Mouse (Mus musculus) brain, adult 2 months (tissue): ENCODE data around the gene Camta1.
A peak's percentile ranks its signal among the peaks of the same experiment; 100 is the strongest.

Experiments used
- DNase-seq: peaks from one replicate; pipeline ENCODE4 v3.0.0; 2011; ENCODE audit warnings: low read depth, low spot score

Camta1 gene

DNA sequence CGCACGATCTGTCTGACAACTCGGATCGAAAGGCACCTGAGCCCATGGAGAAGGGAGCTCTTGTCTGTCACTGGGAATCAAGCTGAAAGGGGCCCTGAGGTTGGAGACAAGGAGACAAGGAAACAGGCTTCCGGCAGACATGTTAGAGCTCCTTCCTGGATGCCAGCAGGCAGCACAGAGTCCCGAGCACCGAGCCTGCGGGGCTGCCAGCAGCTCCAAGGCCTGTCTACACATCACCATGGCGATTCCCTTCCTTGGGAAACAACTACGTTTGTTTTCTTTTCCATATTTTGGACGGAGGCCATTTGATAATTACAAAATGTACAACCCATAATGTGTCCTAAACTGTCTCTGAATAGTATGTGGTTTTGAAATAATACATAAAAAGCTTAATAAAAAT, 122.8 kb downstream of the Camta1 start:
- DNase-seq: no peak

DNA sequence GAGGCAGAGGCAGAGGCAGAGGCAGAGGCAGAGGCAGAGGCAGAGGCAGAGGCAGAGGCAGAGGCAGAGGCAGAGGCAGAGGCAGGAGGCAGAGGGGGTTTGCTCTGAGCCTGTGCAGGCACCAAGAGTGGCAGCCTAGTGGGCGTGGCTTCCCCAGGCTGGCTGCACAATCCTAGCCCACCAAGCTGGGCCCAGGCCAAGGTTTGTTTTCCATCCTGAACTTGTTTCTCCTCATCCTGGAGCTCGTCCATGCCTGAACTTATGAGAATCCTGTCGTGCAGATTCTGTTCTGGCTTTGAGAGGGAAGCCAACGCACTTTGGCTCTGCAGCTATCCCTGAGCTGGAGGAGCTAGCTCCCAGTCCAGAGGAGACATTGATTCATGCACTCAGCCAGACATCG, 123.4 kb downstream of the Camta1 start:
- peak; percentile 44 for DNase-seq

DNA sequence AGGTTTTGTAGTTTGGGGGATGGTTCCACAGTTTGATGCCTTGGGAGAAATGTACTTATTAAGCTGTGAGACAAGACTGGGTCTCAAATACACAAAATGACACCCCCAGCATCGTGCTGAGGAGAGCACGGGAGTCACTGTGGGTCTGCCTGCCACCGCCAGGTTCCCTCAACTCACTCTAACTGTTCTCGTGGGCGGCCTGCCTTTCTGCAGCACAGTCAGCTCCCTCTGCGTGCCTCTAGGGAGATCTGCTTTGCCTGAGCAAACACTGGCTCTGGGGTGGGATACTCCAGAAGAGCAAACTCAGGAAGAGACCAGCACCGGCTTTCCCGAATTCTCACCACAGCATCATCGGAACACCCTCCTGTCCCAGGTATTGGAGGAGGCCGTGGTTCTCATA, 129.0 kb downstream of the Camta1 start:
- DNase-seq: peak; percentile 70

DNA sequence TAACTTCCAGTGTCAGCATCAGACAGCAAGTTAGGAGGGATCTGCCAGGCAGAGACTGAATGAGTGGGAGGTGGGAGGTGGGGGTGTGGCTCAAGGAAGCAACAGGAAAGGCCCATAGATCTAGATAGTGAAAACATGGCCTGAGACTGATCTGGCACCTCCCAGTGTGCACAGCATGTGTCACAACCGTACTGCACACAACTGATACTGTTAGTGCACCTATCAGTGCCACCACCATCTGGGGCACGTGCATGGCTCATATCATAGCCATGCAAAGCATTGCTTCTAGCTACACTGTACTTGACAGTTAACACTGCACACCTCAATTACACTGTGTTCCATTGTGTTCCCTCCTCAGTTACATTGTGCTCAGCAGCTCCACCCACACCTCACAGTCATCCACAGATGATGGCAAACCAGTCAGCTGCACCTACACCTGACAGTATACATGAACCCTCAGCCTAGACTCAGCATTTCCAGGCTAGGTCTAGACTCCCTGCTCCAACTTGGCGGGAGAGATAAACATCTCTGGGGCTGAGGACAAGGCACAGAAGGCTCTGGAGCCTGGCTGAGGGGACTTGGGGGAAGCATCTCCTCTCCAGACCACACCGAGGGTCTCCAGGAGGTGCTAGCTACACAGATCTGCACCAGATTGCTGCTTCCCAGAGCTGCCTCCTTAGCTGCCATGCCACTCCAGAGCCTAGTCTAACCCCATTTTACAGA, 131.5 kb downstream of the Camta1 start:
- peak; percentile 73 for DNase-seq

DNA sequence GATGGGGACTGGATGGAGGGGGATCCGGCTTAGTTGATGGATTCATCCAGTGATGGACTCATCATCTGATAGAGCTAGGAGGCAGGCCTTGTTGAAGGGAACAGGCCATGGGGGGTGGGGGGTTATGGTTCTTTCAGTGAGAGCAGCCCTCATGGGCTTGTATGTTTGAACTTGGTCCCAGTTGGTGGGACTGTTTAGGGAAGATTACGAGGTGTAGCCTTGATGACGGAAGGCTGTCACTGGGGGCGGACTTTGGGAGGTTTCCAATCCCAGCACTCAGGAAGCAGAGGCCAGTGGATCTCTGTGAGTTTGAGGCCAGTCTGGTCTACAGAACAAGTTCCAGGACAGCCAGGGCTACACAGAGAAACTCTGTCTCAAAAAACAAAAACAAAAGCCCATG, 132.6 kb downstream of the Camta1 start:
- no peak for DNase-seq

DNA sequence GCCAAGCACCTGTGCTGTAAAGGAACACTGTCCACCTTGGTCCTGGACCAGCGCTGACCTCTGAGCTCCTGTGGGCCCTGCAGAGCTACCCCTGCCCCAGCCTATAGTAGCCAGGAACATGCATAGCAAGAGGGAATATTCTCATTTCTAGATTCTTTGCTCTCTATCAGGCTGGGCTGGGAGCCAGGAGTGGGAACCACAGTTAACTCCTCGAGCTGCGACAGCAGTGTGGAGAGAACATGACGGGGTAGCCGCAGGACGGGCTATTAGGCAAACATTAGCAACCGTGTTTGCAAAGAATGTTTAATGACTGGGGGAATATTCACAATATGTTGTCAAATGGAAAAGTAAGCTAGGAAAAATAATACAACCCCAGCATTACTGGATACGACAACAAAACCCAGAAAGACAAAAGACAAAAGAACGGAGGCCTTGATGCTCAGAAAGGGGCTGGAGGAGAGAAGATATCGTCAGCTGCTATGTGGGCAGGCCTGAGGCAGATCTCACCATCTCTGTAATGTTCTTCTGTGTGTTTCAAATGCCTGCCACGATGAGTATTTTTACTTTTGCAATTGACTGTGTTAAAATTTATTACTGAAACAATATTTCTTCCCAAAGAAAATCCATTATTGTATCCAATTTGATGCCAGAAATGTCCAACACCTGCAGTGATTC, 133.1 kb downstream of the Camta1 start:
- DNase-seq: peak; percentile 55

DNA sequence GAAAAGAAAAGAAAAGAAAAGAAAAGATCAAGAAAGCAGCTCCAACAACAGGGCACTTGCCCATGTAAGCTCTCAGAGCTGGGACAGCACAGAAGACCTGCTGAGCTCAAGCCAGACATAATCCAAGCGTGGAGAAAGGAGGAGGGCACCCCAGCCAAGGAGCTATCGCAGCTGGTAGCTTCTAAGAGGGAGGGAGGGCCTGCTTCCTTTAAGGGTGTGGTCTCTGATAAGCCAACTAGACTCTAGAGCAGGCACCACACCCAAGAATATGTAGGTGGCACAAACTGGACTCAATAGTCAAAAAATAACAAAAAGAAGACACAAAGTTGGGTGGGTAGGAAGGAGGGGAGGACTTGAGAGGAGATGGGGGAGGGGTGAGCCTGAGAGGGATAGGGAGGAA, 135.3 kb downstream of the Camta1 start:
- no peak for DNase-seq

DNA sequence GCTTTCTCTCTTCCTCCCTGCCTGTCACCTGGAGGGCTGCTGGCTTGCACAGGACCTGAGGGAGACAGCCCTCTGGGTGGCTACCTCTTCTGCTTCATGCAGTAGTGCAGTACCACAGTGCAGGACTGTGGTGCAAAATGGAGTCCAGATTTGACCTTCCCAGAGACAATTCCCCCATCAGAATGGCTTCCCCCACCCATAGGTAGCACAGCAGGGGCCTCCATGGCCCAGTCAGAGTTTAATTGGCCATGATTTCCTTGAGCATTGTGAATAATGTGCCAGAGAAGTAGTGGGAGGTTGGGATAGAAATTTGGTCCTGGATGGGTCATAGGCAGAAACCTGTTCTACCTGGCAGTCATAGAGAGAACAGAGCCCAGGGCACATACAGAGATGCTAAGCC, 136.8 kb downstream of the Camta1 start:
- no peak for DNase-seq

DNA sequence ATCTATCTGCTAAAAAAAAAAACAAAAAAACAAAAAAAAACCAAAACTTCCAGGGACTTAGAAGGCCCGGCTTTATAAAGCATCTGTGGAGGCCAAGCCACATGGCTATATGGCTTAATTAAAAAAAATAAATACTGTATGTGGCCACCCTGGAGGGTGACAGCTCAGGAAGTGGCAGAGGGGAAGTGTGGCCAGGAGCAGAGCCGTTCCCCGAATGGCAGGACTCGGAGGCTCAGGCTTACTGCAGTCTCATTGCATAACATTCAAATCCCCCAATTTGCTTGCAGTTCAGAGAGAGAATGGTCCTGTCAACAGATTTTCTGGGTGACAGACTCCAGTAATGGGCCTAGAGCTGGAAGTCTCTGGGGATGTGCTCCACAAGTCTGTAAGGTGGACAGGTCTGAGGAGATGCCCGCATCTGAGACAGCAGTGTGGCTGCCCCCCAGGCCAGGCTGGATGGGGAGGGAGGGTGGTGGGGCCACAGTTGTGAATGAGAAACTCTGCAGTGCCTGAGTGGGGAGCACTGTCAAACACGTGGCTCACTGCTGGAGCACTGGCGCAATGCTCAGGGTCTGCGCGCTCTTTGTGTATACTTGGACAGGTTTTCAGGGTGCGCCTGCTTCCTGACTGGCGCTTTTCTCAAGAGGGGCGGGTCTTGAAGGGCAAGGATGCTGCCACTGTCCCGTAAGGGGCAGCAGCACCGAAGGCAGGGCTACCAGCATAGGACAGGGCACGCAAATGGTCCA, 140.8 kb downstream of the Camta1 start:
- DNase-seq: peak; percentile 39

DNA sequence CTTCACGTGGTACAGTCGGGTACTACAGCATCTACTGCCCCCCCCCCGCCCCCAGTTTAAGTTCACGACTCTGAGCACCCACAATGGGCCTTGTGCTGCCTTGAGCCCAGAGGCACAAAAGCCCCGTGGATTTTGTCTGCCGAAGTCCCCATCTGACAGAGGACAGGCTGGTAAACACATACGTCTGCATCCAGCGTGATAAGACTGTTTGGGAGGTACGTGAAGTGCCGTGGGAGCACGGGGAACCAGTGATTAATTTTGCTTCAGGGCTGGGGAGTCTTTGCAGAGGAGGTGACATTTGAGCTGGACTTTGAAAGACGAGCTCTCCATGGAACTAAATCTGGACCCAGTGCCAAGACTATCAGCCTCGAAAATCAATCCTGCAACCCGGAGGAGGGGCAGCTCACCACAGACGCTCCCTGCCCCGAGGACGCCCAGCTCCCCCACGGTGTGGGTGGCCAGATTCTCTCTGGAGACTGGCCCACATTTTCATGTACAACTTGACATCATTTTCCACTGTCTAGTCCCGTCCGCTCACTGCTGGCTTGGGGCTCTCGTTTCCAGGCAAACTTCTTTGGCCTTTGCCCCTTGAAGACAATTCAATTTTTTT, 142.7 kb downstream of the Camta1 start:
- no peak for DNase-seq

DNA sequence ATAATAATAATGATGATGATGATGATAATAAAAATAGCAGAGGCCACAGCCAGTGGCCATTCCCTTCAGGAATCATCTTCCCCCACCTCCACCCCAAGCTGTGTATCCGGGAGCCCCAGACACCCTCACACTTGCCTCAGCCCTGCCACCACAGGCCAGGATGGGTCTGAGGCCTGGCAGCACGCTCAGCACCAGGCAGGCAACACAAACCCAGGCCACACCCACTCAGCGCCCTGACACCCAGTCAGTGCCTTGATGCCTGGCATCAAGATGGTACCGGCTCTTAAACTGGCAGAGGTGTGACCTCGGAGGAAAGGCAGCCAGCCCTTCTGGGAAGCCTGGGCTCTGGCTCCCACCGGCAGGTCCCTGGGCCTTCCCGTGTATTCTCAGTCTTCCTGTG, 143.8 kb downstream of the Camta1 start:
- no peak for DNase-seq

DNA sequence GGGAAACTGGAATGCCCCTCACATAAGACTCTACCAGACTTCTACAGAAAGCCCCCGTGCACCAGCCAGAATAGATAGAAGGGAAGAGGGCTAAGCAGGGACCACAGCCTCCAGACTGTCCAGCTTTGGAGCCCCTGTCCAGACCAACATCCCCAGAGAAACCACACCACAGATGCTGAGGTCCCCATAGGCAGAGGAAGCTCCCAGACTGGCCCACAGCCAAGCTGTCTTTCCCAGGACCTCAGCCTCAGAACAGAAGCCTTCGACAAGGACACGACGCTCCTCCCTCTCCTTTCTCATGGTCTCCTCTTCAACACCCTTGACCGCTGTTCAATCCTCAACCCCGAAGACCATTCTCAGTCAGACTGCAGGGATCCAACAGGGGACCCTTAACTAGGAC, 148.0 kb downstream of the Camta1 start:
- DNase-seq: no peak

DNA sequence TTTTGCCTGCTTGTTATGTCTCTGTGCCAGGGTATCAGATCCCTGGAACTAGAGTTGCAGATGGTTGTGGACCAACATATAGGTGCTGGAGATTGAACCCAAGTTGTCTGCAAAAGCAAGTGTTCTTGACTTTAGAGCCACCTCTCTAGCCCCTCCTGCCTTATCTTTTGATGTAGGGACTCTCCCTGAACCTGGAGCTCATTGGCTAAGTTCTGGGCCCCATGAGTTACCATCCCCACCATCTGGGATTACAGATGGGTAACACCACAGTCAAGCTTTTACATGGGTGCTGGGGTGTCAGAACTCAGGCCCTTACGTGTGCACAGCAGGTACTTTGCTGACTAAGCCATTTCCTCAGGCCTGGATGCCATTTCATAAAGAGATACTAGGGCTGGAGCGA, 150.3 kb downstream of the Camta1 start:
- DNase-seq: no peak

DNA sequence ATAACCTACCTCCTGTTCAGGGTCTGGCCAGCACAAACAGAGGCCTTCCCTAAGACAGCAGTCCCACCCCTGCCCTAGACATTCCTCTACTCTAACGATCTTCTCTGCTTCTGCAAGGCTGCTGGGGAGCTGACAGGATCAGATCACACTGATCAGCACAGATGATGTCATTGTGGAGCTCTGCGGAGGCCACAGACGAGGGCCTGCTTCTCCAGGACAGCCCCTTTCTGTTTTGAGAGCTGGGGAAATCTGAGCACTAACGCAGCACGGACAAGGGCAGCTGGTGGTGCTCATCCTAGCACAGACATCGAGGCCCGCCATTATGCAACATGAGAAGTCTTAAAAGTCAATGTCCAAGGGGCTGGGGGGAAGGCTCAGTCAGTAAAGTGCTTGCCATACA, 151.2 kb downstream of the Camta1 start:
- DNase-seq: no peak

DNA sequence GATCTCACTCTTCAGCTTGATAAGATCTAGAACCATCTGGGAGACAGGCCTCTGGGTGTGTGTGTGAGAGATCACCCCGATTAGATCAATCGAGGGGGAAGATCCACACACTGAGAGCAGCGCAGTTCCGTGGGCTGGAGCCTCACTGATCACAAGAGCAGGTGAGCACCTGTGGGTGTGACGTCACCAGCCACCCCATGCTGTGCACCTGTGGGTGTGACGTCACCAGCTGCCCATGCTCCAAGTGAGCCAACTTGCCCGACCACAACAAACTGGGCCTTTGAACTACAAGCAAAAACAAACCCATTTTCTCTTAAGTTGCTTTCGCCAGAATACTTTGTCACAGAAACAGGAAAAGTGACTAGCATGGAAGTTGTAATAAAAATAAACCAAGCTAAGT, 152.4 kb downstream of the Camta1 start:
- no peak for DNase-seq

DNA sequence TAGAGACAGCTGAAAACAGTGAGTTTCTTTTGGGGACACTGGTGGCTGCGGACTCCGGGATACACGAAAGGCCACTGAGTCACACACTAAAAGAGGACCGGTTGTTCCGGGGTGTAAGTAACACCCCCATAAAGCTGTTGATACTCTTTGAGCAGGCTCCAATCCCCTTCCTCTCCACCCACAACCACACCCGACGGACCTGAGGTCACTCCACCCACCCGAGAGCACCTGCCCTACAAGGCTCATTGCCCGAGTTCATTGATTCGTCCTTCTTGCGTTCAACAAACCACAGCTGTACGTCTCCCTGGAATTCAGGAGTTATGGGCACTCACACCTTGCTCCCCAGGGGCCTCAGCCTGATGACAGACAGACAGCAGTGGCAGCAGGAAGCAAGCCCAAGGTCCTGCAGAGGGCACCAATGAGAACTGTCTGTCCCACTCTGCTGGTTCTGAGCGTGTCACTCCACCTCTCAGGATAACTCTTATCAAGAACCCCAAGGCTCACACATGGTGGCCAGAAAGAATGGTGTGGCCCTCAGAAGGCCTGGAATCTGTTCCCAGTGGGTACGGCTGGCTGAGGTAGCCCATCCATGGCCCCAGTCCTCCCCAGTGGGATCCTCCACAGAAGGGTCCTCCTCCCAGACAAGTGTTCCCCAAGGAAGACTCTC, 158.5 kb downstream of the Camta1 start:
- no peak for DNase-seq

DNA sequence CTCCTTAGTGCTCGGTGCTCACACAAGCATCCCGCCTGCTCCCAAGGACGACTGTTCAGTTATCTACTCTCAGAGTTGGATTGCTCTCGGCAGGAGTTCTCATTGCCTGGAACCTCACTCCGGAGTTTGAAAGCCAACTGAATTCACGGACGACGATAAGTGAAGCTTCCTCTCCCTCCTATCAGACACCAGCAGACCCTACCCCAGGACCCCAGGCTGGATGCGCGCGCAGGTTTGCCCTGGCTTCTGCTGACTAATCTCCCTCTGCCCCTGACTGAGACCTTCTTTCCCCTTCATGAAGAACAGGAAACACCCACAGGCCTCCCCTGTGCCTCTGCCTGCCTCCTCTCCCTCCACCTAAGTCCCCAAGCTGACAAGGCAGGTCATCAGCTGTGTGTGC, 159.2 kb downstream of the Camta1 start:
- no peak for DNase-seq

DNA sequence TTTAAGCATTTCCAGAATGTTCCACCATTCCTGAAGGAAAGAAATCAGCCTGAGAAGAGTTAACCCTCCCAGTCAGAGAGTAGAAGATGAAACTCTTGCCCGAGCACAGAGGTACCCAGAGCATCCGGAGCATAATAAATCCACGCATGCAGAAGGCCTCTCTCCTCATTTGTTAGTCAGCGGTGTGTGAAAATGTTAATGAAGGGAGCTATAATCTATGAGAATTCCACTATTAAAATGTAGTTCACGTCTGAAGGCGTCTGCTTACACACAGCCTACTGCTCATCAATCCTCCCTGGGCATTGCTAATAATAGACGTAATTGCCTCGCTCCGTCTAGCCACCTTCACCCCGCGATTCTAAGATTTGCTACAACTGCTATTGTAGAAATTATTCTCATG, 165.7 kb downstream of the Camta1 start:
- no peak for DNase-seq

DNA sequence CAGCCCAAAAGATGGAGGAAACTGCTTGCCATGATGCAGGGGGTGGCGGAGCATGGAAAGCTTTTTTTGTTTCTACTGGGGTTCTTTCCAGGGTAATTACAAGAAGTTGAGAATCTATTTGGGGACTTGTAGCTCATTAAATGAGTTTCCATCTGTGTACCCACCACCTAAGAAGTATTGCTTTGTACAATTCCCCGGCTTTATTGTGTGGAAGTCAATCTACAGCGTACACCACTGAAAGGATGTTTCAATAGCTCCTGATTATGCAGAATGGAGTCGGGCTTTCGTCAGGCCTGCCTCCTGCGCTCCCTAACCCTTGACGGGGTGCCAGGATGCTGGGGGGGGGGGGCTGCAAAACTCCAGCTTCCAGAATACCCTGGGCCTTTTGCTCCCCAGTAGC, 167.1 kb downstream of the Camta1 start:
- peak; percentile 44 for DNase-seq

DNA sequence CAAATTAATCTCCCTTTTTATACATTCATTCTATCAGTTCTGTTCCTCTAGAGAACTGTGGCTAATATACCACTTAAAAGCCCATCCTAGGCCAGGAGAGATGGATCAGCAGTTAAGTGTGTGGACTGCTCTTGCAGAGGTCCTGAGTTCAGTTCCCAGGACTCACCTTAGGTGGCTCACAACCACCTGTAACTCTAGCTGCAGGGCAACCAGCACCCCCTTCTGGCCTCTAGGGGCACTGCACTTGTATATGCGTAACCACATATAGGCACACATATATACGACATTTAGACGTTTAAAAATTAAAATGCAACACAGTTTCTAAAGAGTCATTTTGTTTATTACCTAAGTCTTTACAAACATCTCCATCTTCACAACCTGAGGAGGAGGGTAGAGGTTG, 167.6 kb downstream of the Camta1 start:
- DNase-seq: no peak

DNA sequence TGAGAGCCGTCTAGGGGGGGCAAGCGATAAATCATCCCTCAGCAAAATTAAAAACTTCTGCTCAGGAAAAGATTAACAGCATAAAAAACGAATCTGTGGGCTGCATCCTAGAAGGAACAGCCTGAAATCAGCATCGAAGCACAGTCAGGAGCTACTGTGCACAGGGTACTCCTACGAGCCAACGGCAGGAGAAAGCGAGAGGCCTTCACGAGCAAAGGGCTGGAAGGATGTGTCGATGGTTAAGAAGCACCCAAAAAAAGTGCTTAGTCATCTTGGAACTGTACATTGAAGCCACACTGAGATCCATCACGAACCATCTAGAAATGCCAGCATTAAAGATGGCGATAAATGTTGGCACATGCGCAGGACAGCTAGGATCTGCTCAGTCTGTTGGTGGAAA, 171.6 kb downstream of the Camta1 start:
- peak; percentile 37 for DNase-seq

DNA sequence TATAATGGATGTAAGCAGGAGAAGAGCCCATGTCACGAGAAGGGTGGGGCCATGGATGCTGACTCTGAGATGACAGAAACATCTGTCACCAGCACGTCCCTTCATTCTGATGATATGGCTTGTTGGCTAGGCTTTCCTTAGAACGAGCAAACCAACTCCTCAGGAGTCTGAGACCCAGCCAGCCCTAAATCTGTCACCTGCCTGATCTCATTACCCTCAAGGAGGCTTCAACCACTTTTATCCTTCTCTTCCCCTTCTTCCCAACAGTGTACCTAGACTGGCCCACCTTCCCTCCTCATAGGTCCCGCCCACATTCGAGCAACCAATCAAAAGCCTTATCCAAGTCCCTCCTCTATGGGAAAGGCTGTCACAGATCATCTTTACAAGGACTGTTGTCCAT, 173.5 kb downstream of the Camta1 start:
- DNase-seq: no peak
